Mouse (Mus musculus) liver, embryonic 15.5 days (tissue): ENCODE measurements around the gene Gm21650. TPM values are rescaled to one million over a fixed set of nuclear protein-coding genes. Genes with fewer than 3 reads are reported as not detected.
"Not testable (repeated sequence)": the region's sequence is repeated elsewhere in the genome, so short reads cannot be mapped to it uniquely, and the experiment has no call there.

Experiments
- ATAC-seq: fragments of 200-750 bp; cut with Nextera tagmentation; 2 replicates; pipeline ENCODE4 v1.8.0; 2017; ENCODE audit warnings: moderate number of reproducible peaks, mild to moderate bottlenecking, moderate library complexity; ENCODE audit not compliant: insufficient read depth
- H3K27ac ChIP-seq: fragments of 300-500 bp; sonication (generic); replicated peaks from 2 replicates; pipeline ENCODE4 v1.5.1; 2015; ENCODE audit warnings: mild to moderate bottlenecking, inconsistent platforms
- H3K27me3 ChIP-seq: fragments of 300-500 bp; sonication (generic); 2 replicates; pipeline ENCODE4 v1.6.1; 2015; ENCODE audit warnings: mild to moderate bottlenecking, inconsistent platforms
- H3K36me3 ChIP-seq: fragments of 300-500 bp; sonication (generic); replicated peaks from 2 replicates; pipeline ENCODE4 v1.6.1; 2015; ENCODE audit warnings: moderate library complexity, mild to moderate bottlenecking, inconsistent platforms
- H3K4me1 ChIP-seq: fragments of 300-500 bp; sonication (generic); replicated peaks from 2 replicates; pipeline ENCODE4 v1.6.1; 2015; ENCODE audit warnings: inconsistent platforms
- H3K4me2 ChIP-seq: fragments of 300-500 bp; sonication (generic); 2 replicates; pipeline ENCODE4 v1.6.1; 2015; ENCODE audit warnings: moderate library complexity, mild to moderate bottlenecking, inconsistent platforms
- H3K4me3 ChIP-seq: fragments of 300-500 bp; sonication (generic); replicated peaks from 2 replicates; pipeline ENCODE4 v1.5.1; 2015; ENCODE audit warnings: mild to moderate bottlenecking, inconsistent platforms
- H3K9ac ChIP-seq: fragments of 300-500 bp; sonication (generic); 2 replicates; pipeline ENCODE4 v1.6.1; 2015; ENCODE audit warnings: moderate library complexity, mild to moderate bottlenecking, inconsistent platforms
- H3K9me3 ChIP-seq: fragments of 300-500 bp; sonication (generic); replicated peaks from 2 replicates; pipeline ENCODE4 v1.6.1; 2016; ENCODE audit warnings: inconsistent platforms
- WGBS: fragments of 180-500 bp; shearing (Covaris S2); methylation state at CpG from one replicate; pipeline ENCODE4 v1.1.7; 2015; ENCODE audit warnings: mixed read lengths; ENCODE audit not compliant: insufficient replicate concordance; 5-methylcytosine and 5-hydroxymethylcytosine counted together
- polyA plus RNA-seq: library from polyadenylated mRNA; unstranded; fragments of >200 nt; fragmentation: Nextera tagmentation; extraction: Ambion mirVana; gene quantifications from 2 replicates; pipeline ENCODE4 v1.2.1, GENCODE M21; 2015

Gene Gm21650
- polyA plus RNA-seq: not detected in 2 replicates

GRCm38 (mm10) chrY:77692508-77692907 is at the start of gene Gm21650:
Gene Gm21650, plus strand, starts transcription at chrY:77692808.
- H3K4me1 ChIP-seq, H3K27me3 ChIP-seq, H3K4me3 ChIP-seq, H3K9ac ChIP-seq, H3K9me3 ChIP-seq, ATAC-seq, H3K36me3 ChIP-seq, H3K4me2 ChIP-seq, H3K27ac ChIP-seq: not testable (repeated sequence)
- no CpG with 5 or more reads among the region's 6 CpGs for WGBS
